Mouse (Mus musculus) spleen, adult 2 months (tissue): ENCODE data around the gene Olig2. TPM values are rescaled to one million over a fixed set of nuclear protein-coding genes. Genes with fewer than 3 reads are reported as not detected.

Experiments
- DNase-seq, 2 experiments: peaks; one replicate each; pipeline versions ENCODE4 v3.0.0 to v3.0.0-alpha.2; 2012 to 2021; ENCODE audit warnings: low spot score in 2 of 2, low read depth in 1 of 2
- H3K27ac ChIP-seq: fragments of 200-500 bp; 2 replicates; pipeline ENCODE4 v1.5.1; 2012; ENCODE audit warnings: low read length, inconsistent platforms; ENCODE audit not compliant: insufficient read depth
- H3K27me3 ChIP-seq: fragments of 200-500 bp; 2 replicates; pipeline ENCODE4 v1.6.1; 2012; ENCODE audit warnings: mild to moderate bottlenecking, moderate library complexity, low read length, inconsistent platforms; ENCODE audit not compliant: control insufficient read depth, insufficient read depth
- H3K36me3 ChIP-seq: fragments of 200-500 bp; 2 replicates; pipeline ENCODE4 v1.6.1; 2012; ENCODE audit warnings: mild to moderate bottlenecking, low read length, inconsistent platforms; ENCODE audit not compliant: control insufficient read depth, insufficient read depth
- H3K4me1 ChIP-seq: fragments of 200-500 bp; 2 replicates; pipeline ENCODE4 v1.6.1; 2011; ENCODE audit warnings: inconsistent platforms; ENCODE audit not compliant: control insufficient read depth, insufficient read depth, insufficient read length
- H3K4me3 ChIP-seq: fragments of 200-500 bp; 2 replicates; pipeline ENCODE4 v1.5.1; 2011; ENCODE audit warnings: mild to moderate bottlenecking, inconsistent platforms; ENCODE audit not compliant: insufficient read depth, insufficient read length; ENCODE audit errors: extremely low read depth
- CTCF ChIP-seq: fragments of 200-500 bp; IDR thresholded peaks from 2 replicates; pipeline ENCODE4 v1.5.1; 2011; ENCODE audit warnings: mild to moderate bottlenecking, inconsistent platforms; ENCODE audit not compliant: insufficient read depth, insufficient read length, insufficient replicate concordance; ENCODE audit errors: extremely low read depth
- POLR2A ChIP-seq: fragments of 200-500 bp; IDR thresholded peaks from 2 replicates; pipeline ENCODE4 v1.6.1; 2011; ENCODE audit warnings: low read depth, low read length, inconsistent platforms
- WGBS: fragments of 180-500 bp; shearing (Covaris S2); methylation state at CpG from one replicate; pipeline ENCODE4 v1.1.7; 2018; 5-methylcytosine and 5-hydroxymethylcytosine counted together
- polyA plus RNA-seq: library from polyadenylated mRNA; depleted of rRNA; stranded (reverse); fragments of >200 nt; gene quantifications from 2 replicates; pipeline ENCODE4 v1.2.3, GENCODE M21; 2012

The Olig2 gene
- polyA plus RNA-seq, 1 experiment = 0.04 TPM

DNA sequence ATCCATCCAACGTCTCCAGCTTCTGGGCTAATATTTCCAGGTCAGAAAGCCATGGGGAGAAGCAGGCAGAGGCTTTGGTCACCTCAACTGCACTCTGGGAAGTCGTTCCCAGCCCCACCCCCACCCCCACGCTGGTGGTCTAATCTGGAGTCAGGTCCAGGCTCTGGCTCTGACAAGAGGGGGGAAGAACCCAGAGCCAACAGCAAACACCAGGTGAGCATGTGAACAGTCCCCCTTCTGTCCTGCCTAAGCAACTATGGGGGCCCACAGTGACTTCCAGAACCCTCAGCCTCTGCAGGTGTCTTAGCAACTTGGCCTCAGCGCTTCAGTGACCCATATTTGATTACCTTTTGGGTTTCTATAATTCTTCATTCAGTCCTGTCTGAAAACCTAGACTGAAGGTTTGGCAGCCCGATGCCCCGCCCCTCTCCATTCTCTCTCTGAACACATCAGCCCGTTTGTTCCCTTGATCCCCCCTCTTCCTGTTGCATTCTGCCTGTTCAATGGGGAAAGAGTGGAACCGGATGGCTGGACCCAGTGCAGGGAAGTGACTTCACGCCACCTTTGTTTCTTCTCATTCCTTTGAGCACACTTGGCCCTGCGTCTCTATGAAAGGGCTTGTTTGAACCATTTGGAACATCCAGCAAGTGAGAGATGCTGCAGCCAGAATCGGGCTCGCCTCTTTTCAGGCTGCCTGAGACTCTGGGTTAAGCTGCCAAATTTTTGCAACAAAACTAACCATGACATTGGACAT is 37.4 kb downstream of the Olig2 start:
- Histone ChIP-seq H3K4me1 (no peaks in the 10 kb centered on the region), H3K4me3 (no peak overlapping the region), H3K27ac (no peak overlapping the region), H3K27me3 (no peaks in the 10 kb centered on the region), H3K36me3 (no peaks in the 10 kb centered on the region)
- no peak for TF ChIP-seq POLR2A
- TF ChIP-seq CTCF = no peak
- no peak for DNase-seq
- 41% methylated on average over 12 of the region's 12 CpGs for WGBS

DNA sequence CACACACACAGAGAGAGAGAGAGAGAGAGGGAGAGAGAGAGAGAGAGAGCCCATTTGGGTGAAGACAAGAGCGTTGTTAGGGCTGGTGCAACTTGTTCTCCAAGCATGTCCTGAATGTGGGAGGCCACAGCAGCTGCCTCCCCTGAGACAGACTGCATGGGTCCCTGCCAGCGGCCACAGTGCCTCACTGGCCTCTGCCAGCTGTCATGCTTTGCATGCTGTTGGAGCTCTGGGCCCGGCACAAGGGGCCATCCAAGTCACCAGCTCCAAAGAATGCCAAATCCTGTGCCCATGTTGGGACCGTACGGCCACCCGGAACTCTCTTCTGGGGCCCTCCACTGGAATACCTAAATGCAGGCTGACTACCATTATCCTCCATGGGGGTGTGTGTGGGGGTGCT is 40.7 kb downstream of the Olig2 start:
- H3K27me3 ChIP-seq = peaks cover 9% of the 10 kb centered on the region
- no peak for DNase-seq

DNA sequence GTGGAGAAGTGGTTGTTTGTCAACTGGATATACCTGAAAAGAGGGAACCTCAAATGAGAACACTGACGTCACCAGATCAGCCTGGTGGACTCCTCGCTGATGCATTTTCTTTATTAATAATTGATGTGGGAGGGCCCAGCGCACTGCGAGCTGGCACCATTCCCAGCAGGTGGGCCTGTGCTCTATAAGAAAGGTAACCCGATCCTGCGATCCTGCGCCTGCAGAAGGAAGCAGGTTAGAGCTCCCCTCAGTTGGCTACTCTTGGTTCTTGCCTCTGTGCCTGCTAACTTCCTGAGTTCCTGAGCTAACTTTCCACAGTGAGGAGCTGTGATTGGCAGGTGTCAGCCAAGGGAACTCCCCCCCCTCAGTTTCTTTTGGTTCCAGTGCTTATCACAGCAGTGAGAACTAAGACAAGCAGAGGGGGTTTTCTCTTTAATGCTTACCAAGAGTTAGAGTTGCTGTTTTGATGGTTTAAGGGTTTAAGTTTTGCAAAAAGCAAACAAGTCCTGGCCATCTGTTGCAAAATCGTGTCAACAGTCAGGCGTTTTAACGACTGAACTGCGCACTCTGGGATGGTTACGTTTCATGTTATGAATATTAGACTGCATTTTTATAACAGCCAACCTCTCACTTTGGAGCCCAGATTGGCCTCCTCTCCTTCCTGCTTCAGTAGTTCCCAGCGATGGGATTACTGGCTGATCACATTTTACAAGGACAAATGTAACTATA is 43.6 kb downstream of the Olig2 start:
- peaks cover 11% of the 10 kb centered on the region for H3K27me3 ChIP-seq
- H3K4me1 ChIP-seq = peaks cover 5% of the 10 kb centered on the region; the same call in 1 of the 2 replicates
- no peak for TF ChIP-seq POLR2A
- no peak for TF ChIP-seq CTCF
- no peak for DNase-seq
- no peaks in the 10 kb centered on the region for H3K36me3 ChIP-seq
- WGBS = 16% methylated on average over 13 of the region's 13 CpGs
- H3K27ac ChIP-seq = no peak overlapping the region
- no peak overlapping the region for H3K4me3 ChIP-seq

More for the DNA sequence above, 40.7 kb downstream of the Olig2 start:
- Histone ChIP-seq H3K4me1 (peaks cover 5% of the 10 kb centered on the region; the same call in 1 of the 2 replicates), H3K36me3 (no peaks in the 10 kb centered on the region), H3K4me3 (no peak overlapping the region), H3K27ac (no peak overlapping the region)
- TF ChIP-seq CTCF = no peak
- TF ChIP-seq POLR2A = no peak
- WGBS = 81% methylated on average over 6 of the region's 6 CpGs

DNA sequence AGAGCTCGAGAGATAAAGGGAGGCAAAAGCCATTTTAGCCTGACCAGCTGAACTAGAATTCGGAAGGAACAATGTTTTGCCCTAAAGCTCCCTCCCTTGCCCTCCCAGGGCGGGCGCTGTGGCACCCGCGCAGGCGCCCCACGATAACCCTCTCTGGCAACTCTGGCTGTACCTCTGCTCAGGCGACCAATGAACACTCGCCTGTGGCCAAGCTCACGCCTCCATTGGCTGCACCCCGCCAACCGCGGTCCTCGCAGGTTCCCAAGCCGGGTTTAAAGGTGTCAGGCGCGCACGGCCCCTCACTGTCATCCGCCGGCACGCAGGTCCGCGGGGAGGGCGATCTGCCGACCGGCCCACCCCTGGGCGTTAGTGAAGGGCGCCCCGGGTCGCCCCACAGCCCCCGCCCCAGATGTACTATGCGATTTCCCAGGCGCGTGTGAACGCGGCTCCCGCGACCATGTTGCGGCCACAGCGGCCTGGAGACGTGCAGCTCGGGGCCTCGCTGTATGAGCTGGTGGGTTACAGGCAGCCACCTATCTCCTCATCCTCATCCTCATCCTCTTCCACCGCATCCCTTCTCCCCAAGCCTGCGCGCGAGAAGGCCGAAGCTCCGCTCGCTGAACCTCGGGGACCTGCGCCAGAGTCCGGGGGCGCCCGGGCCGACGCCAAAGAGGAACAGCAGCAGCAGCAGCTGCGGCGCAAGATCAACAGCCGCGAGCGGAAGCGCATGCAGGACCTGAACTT is 44.4 kb downstream of the Olig2 start, which contains the start of gene Olig1:
Olig1 (plus strand) TSS at position 305 of the 744 bp plus-strand sequence.
- 3% methylated on average over 64 of the region's 64 CpGs for WGBS
- H3K27ac ChIP-seq = no peak within 1 kb of the TSS
- H3K36me3 ChIP-seq = no peaks in the 10 kb centered on the region
- no peak for DNase-seq
- TF ChIP-seq POLR2A (no peak), CTCF (no peak)
- H3K4me1 ChIP-seq = peaks cover 5% of the 10 kb centered on the region; the same call in 1 of the 2 replicates
- H3K27me3 ChIP-seq = peaks cover 11% of the 10 kb centered on the region
- no peak within 1 kb of the TSS for H3K4me3 ChIP-seq

DNA sequence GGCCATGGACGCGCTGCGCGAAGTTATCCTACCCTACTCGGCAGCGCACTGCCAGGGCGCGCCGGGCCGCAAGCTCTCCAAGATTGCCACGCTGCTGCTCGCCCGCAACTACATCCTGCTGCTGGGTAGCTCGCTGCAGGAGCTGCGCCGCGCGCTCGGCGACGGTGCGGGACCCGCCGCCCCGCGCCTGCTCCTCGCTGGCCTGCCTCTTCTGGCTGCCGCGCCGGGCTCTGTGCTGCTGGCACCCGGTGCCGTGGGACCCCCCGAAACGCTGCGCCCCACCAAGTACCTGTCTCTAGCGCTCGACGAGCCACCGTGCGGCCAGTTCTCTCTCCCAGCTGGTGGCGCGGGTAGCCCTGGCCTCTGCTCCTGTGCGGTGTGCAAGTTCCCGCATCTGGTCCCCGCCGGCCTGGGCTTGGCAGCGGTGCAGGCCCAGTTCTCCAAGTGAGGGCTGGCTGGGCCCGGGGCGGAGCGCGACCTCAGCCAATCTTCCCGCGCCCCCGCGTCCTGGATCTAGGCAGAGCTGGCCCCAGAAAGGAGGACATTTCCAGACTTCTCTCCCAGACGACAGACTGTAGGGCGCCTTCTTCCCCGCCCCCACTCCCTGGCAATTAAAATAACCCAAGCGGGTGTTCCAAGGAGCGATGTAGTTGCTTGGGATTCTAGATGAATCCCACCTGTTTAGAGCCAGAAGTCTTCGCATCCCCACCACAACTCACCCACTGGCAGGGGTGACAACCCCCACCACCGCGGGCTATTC is 45.1 kb downstream of the Olig2 start:
- peaks cover 11% of the 10 kb centered on the region for H3K27me3 ChIP-seq
- no peak for DNase-seq
- WGBS = 3% methylated on average over 63 of the region's 63 CpGs
- no peak for TF ChIP-seq POLR2A
- no peak for TF ChIP-seq CTCF
- H3K4me1 ChIP-seq = peaks cover 5% of the 10 kb centered on the region; the same call in 1 of the 2 replicates
- H3K4me3 ChIP-seq = no peak overlapping the region
- H3K36me3 ChIP-seq = no peaks in the 10 kb centered on the region
- H3K27ac ChIP-seq = no peak overlapping the region

DNA sequence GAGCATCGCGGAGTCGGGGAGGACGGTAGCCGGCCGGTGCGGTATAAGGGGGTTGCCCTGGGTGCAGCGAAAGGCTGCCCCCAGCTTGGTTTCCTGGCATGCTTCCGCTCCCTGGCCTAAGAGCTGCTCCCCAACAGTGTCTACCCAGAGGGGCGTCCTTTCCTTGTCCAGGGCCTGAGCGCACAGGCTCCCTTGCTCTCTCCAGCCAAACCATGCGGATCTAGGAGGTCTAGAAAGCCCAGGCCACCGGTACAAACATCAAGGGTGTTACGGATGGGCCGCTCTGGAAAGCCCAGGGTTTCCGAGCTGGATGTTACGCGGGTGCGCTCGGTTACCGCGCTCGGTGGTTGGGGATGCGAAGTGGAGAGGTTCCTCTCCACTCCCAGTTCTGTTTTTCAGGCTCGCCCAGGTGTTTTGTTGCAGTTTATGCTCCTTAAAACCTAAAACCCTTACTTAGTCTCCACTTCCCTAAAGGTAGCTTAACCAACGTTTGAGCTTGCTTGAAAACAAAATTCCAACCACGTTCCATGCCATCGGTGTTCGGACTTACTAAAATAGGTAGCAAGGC is 45.8 kb downstream of the Olig2 start:
- TF ChIP-seq POLR2A = no peak
- no peak for TF ChIP-seq CTCF
- no peak for DNase-seq
- peaks cover 5% of the 10 kb centered on the region; the same call in 1 of the 2 replicates for H3K4me1 ChIP-seq
- no peak overlapping the region for H3K4me3 ChIP-seq
- H3K27ac ChIP-seq = no peak overlapping the region
- peaks cover 11% of the 10 kb centered on the region for H3K27me3 ChIP-seq
- H3K36me3 ChIP-seq = no peaks in the 10 kb centered on the region
- WGBS = 8% methylated on average over 29 of the region's 29 CpGs
